Mouse (Mus musculus) cortical plate, adult 2 months (tissue): ENCODE data around the gene Ttyh3.

Experiments
- CTCF ChIP-seq: fragments of 200-500 bp; IDR thresholded peaks from 2 replicates; pipeline ENCODE4 v1.5.1; 2011; ENCODE audit warnings: mild to moderate bottlenecking, control low read depth, low read length; ENCODE audit not compliant: insufficient read depth; ENCODE audit errors: extremely low read depth
- POLR2A ChIP-seq: fragments of 200-500 bp; IDR thresholded peaks from 2 replicates; pipeline ENCODE4 v1.6.1; 2011; ENCODE audit warnings: mild to moderate bottlenecking, low read length, control low read depth; ENCODE audit not compliant: insufficient read depth; ENCODE audit errors: extremely low read depth

DNA sequence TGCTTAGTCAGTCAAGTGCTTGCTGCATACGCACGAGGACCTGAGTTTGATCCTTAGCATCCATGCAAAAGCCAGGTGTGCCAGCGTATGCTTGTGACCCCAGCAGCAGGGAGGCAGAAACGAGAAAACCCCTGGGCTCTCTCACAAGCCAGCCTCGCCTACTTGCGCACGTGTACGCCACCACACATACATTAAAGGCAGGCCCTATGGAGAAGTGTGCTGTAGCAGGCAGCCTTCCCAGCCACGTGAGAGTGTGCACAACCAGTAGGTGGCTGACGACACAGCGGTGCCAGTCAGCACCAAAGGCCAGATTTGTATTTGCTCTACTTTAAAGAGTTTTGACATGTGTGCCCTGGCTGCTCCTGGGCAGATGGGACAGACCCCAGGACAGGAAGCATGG is 26.8 kb upstream of the Ttyh3 start:
- TF ChIP-seq CTCF (no peak), POLR2A (no peak)
